10 mouse cellular contexts compared by ENCODE assay signal in the genomic region with DNA sequence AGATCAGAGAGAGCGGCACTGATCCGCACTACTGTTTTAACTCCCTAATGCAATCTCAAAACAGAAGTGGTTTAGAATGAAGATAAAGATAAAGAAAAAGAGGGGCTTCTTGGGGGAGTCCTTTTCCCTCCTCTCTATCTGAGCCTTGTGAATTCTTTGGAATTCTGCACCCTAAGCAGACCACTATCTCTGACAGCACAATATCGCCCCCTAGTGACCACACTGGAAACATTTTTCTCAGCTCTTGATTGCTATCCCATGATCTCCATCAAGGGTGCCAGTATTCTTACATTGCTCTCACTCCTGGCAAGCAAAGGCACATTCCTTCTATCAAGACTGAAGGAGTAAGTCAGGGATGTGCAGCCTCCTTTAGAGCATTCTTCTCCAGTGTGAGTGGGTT.
DNase-seq lines count a peak whose midpoint lies in the region; ATAC-seq and TF ChIP-seq lines count a peak whose summit lies in the region.
"Had no signal": no experiment of that assay in that cellular context is flagged by ENCODE, and none has a peak within 500 bp of the region (broad histone marks: within the 10 kb centered on the region; RNA-seq: fewer than 3 reads in every experiment).

No protein-coding gene starts in this region.

- TF ChIP-seq CTCF in Patski (IDR thresholded peaks at IDR 0.05) = peak; percentile 82
- TF ChIP-seq CTCF in hindbrain, postnatal 0 days (IDR thresholded peaks at IDR 0.05; ENCODE audit: low read depth) = peak; percentile 78

- no peaks in the 10 kb centered on the region for H3K9me3 ChIP-seq in hindbrain, embryonic 14.5 days (ENCODE audit: control insufficient read depth, low read length)
- no peaks in the 10 kb centered on the region for H3K9me3 ChIP-seq in hindbrain, embryonic 12.5 days (replicated peaks)
- no peaks in the 10 kb centered on the region for H3K9me3 ChIP-seq in hindbrain, postnatal 0 days (ENCODE audit: low read length)
- H3K9me3 ChIP-seq in limb, embryonic 10.5 days (replicated peaks) = no peaks in the 10 kb centered on the region
- H3K9me3 ChIP-seq: hindbrain, embryonic 15.5 days; neural tube, embryonic 12.5 days had no signal

- no peak for ATAC-seq in hindbrain, embryonic 14.5 days (ENCODE audit: low FRiP score)
- no peak for ATAC-seq in hindbrain, embryonic 12.5 days (ENCODE audit: low FRiP score)
- ATAC-seq in Patski = peak; percentile 34
- ATAC-seq in common myeloid progenitor, adult 5-6 weeks (replicated peaks; ENCODE audit: low read depth, poor library complexity, severe bottlenecking) = 0 out of 2 replicates have a peak, but pooled peaks have one; percentile 53
- ATAC-seq in hindbrain, postnatal 0 days = no peak

- H3K4me3 ChIP-seq in hindbrain, embryonic 14.5 days (replicated peaks; ENCODE audit: low read length) = no peak overlapping the region
- no peak overlapping the region for H3K4me3 ChIP-seq in hindbrain, embryonic 12.5 days
- H3K4me3 ChIP-seq in hindbrain, postnatal 0 days (ENCODE audit: low read length) = no peak overlapping the region
- H3K4me3 ChIP-seq in limb, embryonic 10.5 days = no peak overlapping the region
- H3K4me3 ChIP-seq: hindbrain, embryonic 15.5 days; neural tube, embryonic 12.5 days had no signal

- peak; percentile 81 for DNase-seq in hindbrain, embryonic 14.5 days (ENCODE audit: low spot score)
- DNase-seq in Patski (ENCODE audit: low read depth, low spot score) = no peak
- peak; percentile 79 for DNase-seq in hindbrain, postnatal 0 days (ENCODE audit: low spot score)
- peak; percentile 59 for DNase-seq in limb, embryonic 10.5 days (ENCODE audit: low spot score)
- DNase-seq in right cerebral cortex, adult 18-20 months = peak; percentile 57
- DNase-seq in thymus, postnatal 36 days = no peak

- no peak overlapping the region for H3K4me2 ChIP-seq in hindbrain, embryonic 14.5 days (replicated peaks)
- H3K4me2 ChIP-seq in hindbrain, embryonic 12.5 days (replicated peaks) = no peak overlapping the region
- H3K4me2 ChIP-seq in hindbrain, postnatal 0 days (ENCODE audit: low read depth, low read length) = peak overlapping the region; percentile 55; the same call in 1 of the 2 replicates
- H3K4me2 ChIP-seq: neural tube, embryonic 12.5 days had no signal

- H3K27me3 ChIP-seq in hindbrain, embryonic 14.5 days (ENCODE audit: control insufficient read depth, insufficient read depth, low read length) = no peaks in the 10 kb centered on the region
- H3K27me3 ChIP-seq in hindbrain, embryonic 12.5 days = peaks cover 8% of the 10 kb centered on the region; the same call in 1 of the 2 replicates
- H3K27me3 ChIP-seq in Patski = peaks cover 9% of the 10 kb centered on the region
- no peaks in the 10 kb centered on the region for H3K27me3 ChIP-seq in hindbrain, postnatal 0 days (ENCODE audit: insufficient read depth, low read length)
- H3K27me3 ChIP-seq in limb, embryonic 10.5 days (ENCODE audit: low read depth, poor library complexity, severe bottlenecking) = peaks cover 88% of the 10 kb centered on the region
- H3K27me3 ChIP-seq: hindbrain, embryonic 15.5 days had no signal

- peaks cover 3% of the 10 kb centered on the region; the same call in 1 of the 2 replicates for H3K4me1 ChIP-seq in hindbrain, embryonic 14.5 days (replicated peaks; ENCODE audit: control insufficient read depth, insufficient read depth, low read length)
- no peaks in the 10 kb centered on the region for H3K4me1 ChIP-seq in hindbrain, embryonic 12.5 days
- no peaks in the 10 kb centered on the region for H3K4me1 ChIP-seq in hindbrain, postnatal 0 days (ENCODE audit: insufficient read depth, low read length)
- peaks cover 5% of the 10 kb centered on the region; the same call in 1 of the 2 replicates for H3K4me1 ChIP-seq in limb, embryonic 10.5 days
- H3K4me1 ChIP-seq: neural tube, embryonic 12.5 days had no signal

- no peak overlapping the region for H3K27ac ChIP-seq in hindbrain, embryonic 14.5 days
- H3K27ac ChIP-seq in hindbrain, embryonic 12.5 days = no peak overlapping the region
- no peak overlapping the region for H3K27ac ChIP-seq in hindbrain, postnatal 0 days
- no peak overlapping the region for H3K27ac ChIP-seq in limb, embryonic 10.5 days
- H3K27ac ChIP-seq: hindbrain, embryonic 15.5 days; neural tube, embryonic 12.5 days had no signal

- CTCF ChIA-PET in Patski (lab: Charles Lee) = interaction anchor here (0.6 to 3.6 kb wide), 13 partner anchors 12 to 569 kb away, joined by 3 to 24 read pairs (median 4); a partner anchor contains a TSS

- POLR2A ChIA-PET in Patski (lab: Charles Lee) = no interaction called here

- no peaks in the 10 kb centered on the region for H3K36me3 ChIP-seq in hindbrain, embryonic 14.5 days (replicated peaks; ENCODE audit: control insufficient read depth, insufficient read depth)
- H3K36me3 ChIP-seq in hindbrain, embryonic 12.5 days = no peaks in the 10 kb centered on the region
- H3K36me3 ChIP-seq in hindbrain, postnatal 0 days (ENCODE audit: insufficient read depth, low read length) = no peaks in the 10 kb centered on the region
- H3K36me3 ChIP-seq in limb, embryonic 10.5 days = no peaks in the 10 kb centered on the region
- H3K36me3 ChIP-seq: hindbrain, embryonic 15.5 days; neural tube, embryonic 12.5 days had no signal

- WGBS in hindbrain, embryonic 14.5 days = 42% methylated on average over 3 of the region's 3 CpGs
- WGBS in hindbrain, embryonic 12.5 days = 56% methylated on average over 3 of the region's 3 CpGs
- WGBS in hindbrain, postnatal 0 days = 45% methylated on average over 3 of the region's 3 CpGs
- WGBS in limb, embryonic 10.5 days = 46% methylated on average over 3 of the region's 3 CpGs

- no peak overlapping the region for H3K9ac ChIP-seq in hindbrain, embryonic 14.5 days
- no peak overlapping the region for H3K9ac ChIP-seq in hindbrain, embryonic 12.5 days
- no peak overlapping the region for H3K9ac ChIP-seq in hindbrain, postnatal 0 days (replicated peaks; ENCODE audit: low read length)
- H3K9ac ChIP-seq: hindbrain, embryonic 15.5 days; neural tube, embryonic 12.5 days had no signal

- in situ Hi-C loops in Patski (cut with MboI; ENCODE audit: low pct_unique_long_range_greater_than_20kb) = loop anchor here (5.0 kb wide), 2 partner anchors 206 to 571 kb away; a partner anchor contains a TSS

Comparison
In these comparisons a context has a peak if more than half of its experiments do, and no peak if none do; other contexts are left out.
1. ATAC-seq: peak in Patski (single experiment) and common myeloid progenitor, adult 5-6 weeks (single experiment); none in hindbrain, embryonic 14.5 days (single experiment), hindbrain, embryonic 12.5 days (single experiment) and hindbrain, postnatal 0 days (single experiment).
2. DNase-seq: peak in hindbrain, embryonic 14.5 days (single experiment), hindbrain, postnatal 0 days (single experiment), limb, embryonic 10.5 days (single experiment) and right cerebral cortex, adult 18-20 months (single experiment); none in Patski (single experiment) and thymus, postnatal 36 days (0 of 2).